Mouse (Mus musculus) cerebellum, adult 9-11 months (tissue): ENCODE measurements at regions not wholly inside any gene's neighbourhood (a gene's known extent, or its start where the extent isn't known, plus 50 kb on each side); places are given as distances from the start of the nearest gene placed in this dataset.
"Not testable (repeated sequence)": the region's sequence is repeated elsewhere in the genome, so short reads cannot be mapped to it uniquely, and the experiment has no call there.

Experiments
- DNase-seq: peaks from one replicate; pipeline ENCODE4 v3.0.0; 2022

DNA sequence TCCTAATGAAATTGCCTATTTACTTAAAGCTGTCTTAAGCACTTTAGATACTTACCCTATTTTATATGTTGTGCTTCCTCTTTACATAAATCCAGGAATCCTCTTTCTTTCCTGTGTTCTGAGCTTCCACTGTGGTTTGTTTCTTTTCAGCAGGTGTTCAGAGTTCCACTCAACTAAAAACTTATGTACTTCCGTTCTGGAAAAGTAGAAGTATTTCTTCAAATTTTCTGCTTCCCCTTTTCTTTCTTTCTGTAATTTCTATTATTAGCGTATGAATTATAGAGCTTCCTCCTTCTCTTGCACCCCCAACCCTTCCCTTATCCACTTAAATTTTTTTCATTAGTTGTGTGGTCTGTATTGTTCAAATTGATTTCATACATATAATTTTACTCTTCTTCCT lies 165.8 kb upstream of the Nudt12 start:
- no peak for DNase-seq

DNA sequence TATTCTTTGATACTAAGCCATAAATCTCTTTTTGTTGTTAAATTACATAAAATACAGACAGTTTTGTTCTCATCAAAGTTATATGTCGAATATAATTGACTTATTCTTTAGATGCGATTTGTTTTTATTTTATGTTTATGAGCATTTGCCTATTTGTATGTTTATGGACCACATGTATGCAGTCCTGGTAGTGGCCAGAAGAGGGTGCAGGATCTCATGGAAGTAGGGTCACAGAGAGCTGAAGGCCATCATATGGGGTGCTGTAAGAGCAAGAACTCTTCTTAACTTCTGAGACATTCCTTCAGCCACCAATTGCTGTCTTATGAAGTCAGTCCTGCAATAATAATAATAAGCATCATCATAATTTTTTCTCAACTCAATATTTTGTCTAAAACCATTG lies 143.2 kb upstream of the Nudt12 start:
- DNase-seq, result no peak

DNA sequence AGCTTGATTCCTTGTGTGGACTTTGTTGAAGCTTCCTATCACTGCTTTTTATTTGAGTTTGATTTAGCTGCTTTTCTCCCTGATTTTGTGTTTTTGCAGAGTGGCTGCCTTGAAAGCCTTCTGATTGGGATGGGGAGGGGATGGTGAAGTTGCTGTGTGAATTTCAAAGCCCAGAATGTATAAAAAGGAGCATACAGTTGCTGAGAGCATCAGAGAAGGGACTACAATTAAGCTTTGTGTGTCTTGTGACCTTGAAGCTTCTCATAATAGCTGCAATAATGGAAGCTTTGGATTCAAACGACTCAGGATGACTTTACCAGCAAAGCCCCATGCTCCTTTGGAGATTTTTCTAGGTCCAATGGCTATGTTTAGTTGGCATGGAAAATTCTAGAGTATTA lies 130.6 kb upstream of the Nudt12 start:
- DNase-seq, result no peak

DNA sequence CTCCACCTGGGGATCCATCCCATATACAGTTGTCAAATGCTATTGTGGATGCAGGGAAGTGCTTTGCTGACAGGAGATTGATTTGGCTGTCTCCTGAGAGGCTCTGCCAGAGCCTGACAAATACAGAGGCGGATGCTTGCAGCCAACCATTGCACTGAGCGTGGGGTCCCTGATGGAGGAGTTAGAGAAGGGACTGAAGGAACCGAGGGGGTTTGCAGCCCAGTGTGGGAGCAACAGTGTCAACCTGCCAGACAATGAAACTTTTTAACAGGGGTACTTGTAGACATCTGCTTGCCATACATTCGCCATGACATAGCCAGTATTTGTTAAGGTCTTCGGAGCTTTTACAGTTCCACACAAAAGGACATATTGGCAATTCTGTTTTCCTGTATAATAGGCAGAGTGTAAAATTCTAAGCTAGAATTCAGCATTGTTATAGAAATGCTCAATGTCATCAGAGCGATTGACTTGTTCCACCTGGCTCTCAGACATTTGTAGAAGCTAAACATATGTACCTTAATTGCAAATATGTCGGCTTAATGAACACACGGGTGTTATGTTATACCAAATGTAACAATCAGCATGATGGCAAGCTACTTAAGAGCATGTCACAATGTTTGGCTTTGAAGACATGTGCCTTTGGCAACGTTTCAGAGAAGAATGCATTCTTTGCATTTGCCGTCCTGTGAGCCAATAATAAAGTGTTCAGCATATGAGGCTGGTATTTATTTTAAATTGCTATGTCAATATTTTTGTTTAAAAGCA lies 130.0 kb upstream of the Nudt12 start:
- no peak for DNase-seq

DNA sequence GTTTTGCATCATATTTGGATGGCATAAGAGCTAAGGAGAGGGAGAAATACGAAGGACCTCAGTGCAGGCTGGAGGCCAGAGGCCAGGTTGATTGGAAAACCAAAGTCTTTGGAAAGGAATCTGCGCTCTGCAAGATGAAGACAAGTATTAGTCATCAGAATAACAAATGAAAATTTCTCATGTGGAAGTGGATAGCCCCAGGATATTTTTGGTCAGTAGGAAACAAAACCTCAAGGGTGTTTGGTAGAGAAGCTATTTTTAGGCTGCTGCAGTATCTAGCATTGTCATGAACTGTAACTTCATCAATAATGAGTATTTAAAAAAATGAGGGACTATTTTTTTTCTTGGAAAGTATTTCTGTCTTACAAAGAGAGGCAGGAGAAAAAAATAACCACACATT lies 125.6 kb upstream of the Nudt12 start:
- DNase-seq, result no peak

DNA sequence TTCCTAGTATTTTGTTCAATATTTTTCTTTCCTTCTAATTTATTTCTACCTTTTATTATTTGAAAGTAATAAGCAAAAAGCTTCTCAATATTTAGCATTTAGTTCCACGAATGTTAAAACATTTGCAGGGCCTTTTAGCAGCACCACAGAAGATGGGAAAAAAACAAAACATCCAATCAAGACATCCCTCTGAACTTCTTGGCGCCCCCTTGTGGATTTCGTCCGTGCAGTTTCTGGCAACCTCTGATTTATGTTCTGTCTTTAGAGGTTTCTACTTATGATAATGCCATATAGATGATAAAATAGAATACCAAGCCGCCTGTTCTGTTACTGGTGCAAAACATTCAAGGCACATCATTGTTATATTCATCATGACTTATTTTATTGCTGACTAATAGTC lies 86.2 kb upstream of the Nudt12 start:
- DNase-seq, result peak; percentile 3

DNA sequence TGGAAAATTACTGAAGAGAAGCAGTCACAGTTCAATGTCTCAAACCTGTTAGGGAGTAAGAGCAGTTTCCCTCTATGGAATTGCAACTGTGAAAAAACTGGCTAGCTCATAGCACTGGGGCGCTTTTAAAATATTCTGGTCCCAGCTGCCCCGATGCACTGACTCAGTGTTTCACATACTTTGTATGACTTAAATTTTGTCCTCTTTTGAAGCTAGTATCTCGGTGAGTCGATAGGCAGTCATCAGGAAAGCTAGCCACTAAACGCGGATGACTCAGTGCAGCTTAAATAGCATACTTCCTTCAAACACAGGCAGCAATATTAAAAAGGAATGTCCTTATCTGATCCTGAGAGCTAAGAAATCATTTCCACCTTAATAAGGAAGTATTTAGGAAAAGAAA lies 63.7 kb upstream of the Nudt12 start:
- not testable (repeated sequence) for DNase-seq

DNA sequence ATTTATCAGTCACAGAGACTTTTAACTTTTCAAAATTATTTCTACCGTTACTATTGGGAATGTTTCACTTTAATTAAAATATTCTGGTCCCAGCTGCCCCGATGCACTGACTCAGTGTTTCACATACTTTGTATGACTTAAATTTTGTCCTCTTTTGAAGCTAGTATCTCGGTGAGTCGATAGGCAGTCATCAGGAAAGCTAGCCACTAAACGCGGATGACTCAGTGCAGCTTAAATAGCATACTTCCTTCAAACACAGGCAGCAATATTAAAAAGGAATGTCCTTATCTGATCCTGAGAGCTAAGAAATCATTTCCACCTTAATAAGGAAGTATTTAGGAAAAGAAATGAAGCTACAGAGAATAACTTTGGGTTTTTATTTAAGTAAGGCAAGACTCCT lies 63.2 kb upstream of the Nudt12 start:
- DNase-seq, result not testable (repeated sequence)
